Mouse (Mus musculus) spleen, postnatal 14 days (tissue): ENCODE measurements around the gene Skint11.
"Not testable (repeated sequence)": the region's sequence is repeated elsewhere in the genome, so short reads cannot be mapped to it uniquely, and the experiment has no call there.

Experiments
- DNase-seq, 2 experiments: peaks; one replicate each; pipeline ENCODE4 v3.0.0; 2021 to 2022; ENCODE audit warnings: low spot score in 2 of 2

The Skint11 gene

GRCm38 (mm10) chr4:114163084-114163483 is at the start of gene Skint11:
Gene Skint11 (plus strand): TSS chr4:114163384.
- no peak for DNase-seq

- DNase-seq = no peak
Measured at GRCm38 (mm10) chr4:114161149-114161548, 2.0 kb upstream of the Skint11 start.

GRCm38 (mm10) chr4:114172898-114173297 is 9.7 kb downstream of the Skint11 start:
- not testable (repeated sequence) for DNase-seq

- not testable (repeated sequence) for DNase-seq
Measured at GRCm38 (mm10) chr4:114256906-114257305, 93.7 kb downstream of the Skint11 start.
